Comparison of ENCODE assay signal across 27 mouse cellular contexts in genomic region chr10:128960142-128960541, GRCm38 (mm10). TPM values are rescaled to one million over a fixed set of nuclear protein-coding genes. Genes with fewer than 3 reads are reported as not detected.
A peak's percentile ranks its signal among the peaks of the same experiment; 100 is the strongest.
DNase-seq lines count a peak whose midpoint lies in the region; ATAC-seq and TF ChIP-seq lines count a peak whose summit lies in the region.
"Had no signal": no experiment of that assay in that cellular context is flagged by ENCODE, and none has a peak within 500 bp of the region (broad histone marks: within the 10 kb centered on the region; RNA-seq: fewer than 3 reads in every experiment).

No protein-coding gene starts in this region.

- no peak overlapping the region for H3K27ac ChIP-seq in forebrain, embryonic 11.5 days (ENCODE audit: low read depth, low read length)
- no peak overlapping the region for H3K27ac ChIP-seq in forebrain, embryonic 10.5 days
- H3K27ac ChIP-seq in liver, adult 2 months (replicated peaks; ENCODE audit: insufficient read depth, low read depth, low read length) = peak overlapping the region; percentile 100
- no peak overlapping the region for H3K27ac ChIP-seq in liver, embryonic 11.5 days (ENCODE audit: low read depth, low read length)
- H3K27ac ChIP-seq: embryonic facial prominence, embryonic 10.5 days; forebrain, embryonic 12.5 days; heart, embryonic 10.5 days; hindbrain, embryonic 10.5 days had no signal

- no peak overlapping the region for H3K4me2 ChIP-seq in forebrain, embryonic 11.5 days (ENCODE audit: low read depth, low read length, severe bottlenecking)
- no peak overlapping the region for H3K4me2 ChIP-seq in liver, embryonic 11.5 days
- H3K4me2 ChIP-seq: forebrain, embryonic 12.5 days had no signal

- peak; percentile 25 for DNase-seq in forebrain, embryonic 11.5 days (ENCODE audit: low spot score)
- no peak for DNase-seq in forebrain, embryonic 10.5 days (ENCODE audit: extremely low spot score, low spot score)
- no peak for DNase-seq in liver, adult 2 months (ENCODE audit: extremely low read depth, low read depth, low spot score)
- no peak for DNase-seq in liver, embryonic 11.5 days (ENCODE audit: low spot score)
- DNase-seq in thymus, postnatal 4 days = peak; percentile 38
- DNase-seq in thymus, postnatal 25 days = no peak
- no peak for DNase-seq in layer of hippocampus, adult 18-20 months (ENCODE audit: low spot score in 2 of 2)
- DNase-seq: adrenal gland, adult 8-10 months; adrenal gland, postnatal 36 days; B cell, adult 2 months; cerebellum, adult 2 months; cerebellum, postnatal 10 days; gastrocnemius, postnatal 10 days; heart, adult 18-20 months had no signal

- no peak for ATAC-seq in forebrain, embryonic 11.5 days (replicated peaks; ENCODE audit: low FRiP score)
- ATAC-seq in liver, embryonic 11.5 days (replicated peaks; ENCODE audit: low FRiP score) = no peak
- ATAC-seq: CD4-positive, CD25-positive, alpha-beta regulatory T cell, adult 4 months; forebrain, embryonic 16.5 days had no signal

- no peaks in the 10 kb centered on the region for H3K4me1 ChIP-seq in forebrain, embryonic 11.5 days (replicated peaks; ENCODE audit: control insufficient read depth, insufficient read depth, low read length)
- H3K4me1 ChIP-seq in forebrain, embryonic 10.5 days = no peaks in the 10 kb centered on the region
- peaks cover 29% of the 10 kb centered on the region for H3K4me1 ChIP-seq in liver, adult 2 months (ENCODE audit: control insufficient read depth, insufficient read depth, low read length)
- no peaks in the 10 kb centered on the region for H3K4me1 ChIP-seq in liver, embryonic 11.5 days (replicated peaks; ENCODE audit: control insufficient read depth, insufficient read depth, low read length)
- H3K4me1 ChIP-seq: embryonic facial prominence, embryonic 10.5 days; forebrain, embryonic 12.5 days; heart, embryonic 10.5 days; hindbrain, embryonic 10.5 days had no signal

- no peaks in the 10 kb centered on the region for H3K9me3 ChIP-seq in forebrain, embryonic 11.5 days (ENCODE audit: control insufficient read depth, low read length)
- no peaks in the 10 kb centered on the region for H3K9me3 ChIP-seq in forebrain, embryonic 10.5 days
- no peaks in the 10 kb centered on the region for H3K9me3 ChIP-seq in liver, embryonic 11.5 days (ENCODE audit: control insufficient read depth, low read length)
- H3K9me3 ChIP-seq: embryonic facial prominence, embryonic 10.5 days; forebrain, embryonic 12.5 days; G1E; heart, embryonic 10.5 days; hindbrain, embryonic 10.5 days had no signal

- no peak overlapping the region for H3K9ac ChIP-seq in forebrain, embryonic 11.5 days (ENCODE audit: low read length)
- peak overlapping the region; percentile 99 for H3K9ac ChIP-seq in liver, adult 2 months (ENCODE audit: low read depth, low read length)
- no peak overlapping the region for H3K9ac ChIP-seq in liver, embryonic 11.5 days (ENCODE audit: low read depth, low read length)
- H3K9ac ChIP-seq: forebrain, embryonic 12.5 days had no signal

- no peak for TF ChIP-seq POLR2A in liver, adult 2 months (IDR thresholded peaks at IDR 0.05; ENCODE audit: extremely low read depth, insufficient read depth, low read length)

- no peak for TF ChIP-seq CTCF in liver, adult 2 months (IDR thresholded peaks at IDR 0.05; ENCODE audit: low read depth, low read length)

- no peaks in the 10 kb centered on the region for H3K36me3 ChIP-seq in forebrain, embryonic 11.5 days (ENCODE audit: control insufficient read depth, insufficient read depth, low read length)
- no peaks in the 10 kb centered on the region for H3K36me3 ChIP-seq in forebrain, embryonic 10.5 days (replicated peaks)
- H3K36me3 ChIP-seq in liver, adult 2 months (ENCODE audit: control insufficient read depth, insufficient read depth, low read length) = peaks cover 12% of the 10 kb centered on the region; the same call in 1 of the 2 replicates
- no peaks in the 10 kb centered on the region for H3K36me3 ChIP-seq in liver, embryonic 11.5 days (ENCODE audit: control insufficient read depth, insufficient read depth, low read length)
- H3K36me3 ChIP-seq: embryonic facial prominence, embryonic 10.5 days; forebrain, embryonic 12.5 days; G1E; heart, embryonic 10.5 days; hindbrain, embryonic 10.5 days had no signal

- 85% methylated on average over 4 of the region's 4 CpGs for WGBS in forebrain, embryonic 11.5 days
- WGBS in forebrain, embryonic 10.5 days = 81% methylated on average over 4 of the region's 4 CpGs
- 14% methylated on average over 4 of the region's 4 CpGs for WGBS in liver, adult 2 months
- WGBS in liver, embryonic 11.5 days = 57% methylated on average over 4 of the region's 4 CpGs

- H3K79me2 ChIP-seq in liver, adult 2 months (ENCODE audit: control insufficient read depth, insufficient read depth, low read length) = peaks cover 10% of the 10 kb centered on the region; the same call in 1 of the 2 replicates

- no peaks in the 10 kb centered on the region for H3K27me3 ChIP-seq in forebrain, embryonic 11.5 days (ENCODE audit: control insufficient read depth, insufficient read depth, low read length)
- no peaks in the 10 kb centered on the region for H3K27me3 ChIP-seq in forebrain, embryonic 10.5 days (ENCODE audit: poor library complexity, severe bottlenecking)
- no peaks in the 10 kb centered on the region for H3K27me3 ChIP-seq in liver, adult 2 months (ENCODE audit: control insufficient read depth, insufficient read depth, low read length)
- H3K27me3 ChIP-seq in liver, embryonic 11.5 days (replicated peaks; ENCODE audit: control insufficient read depth, insufficient read depth, low read length) = no peaks in the 10 kb centered on the region
- H3K27me3 ChIP-seq: forebrain, embryonic 12.5 days had no signal

- no peak overlapping the region for H3K4me3 ChIP-seq in forebrain, embryonic 11.5 days (ENCODE audit: low read depth, low read length)
- no peak overlapping the region for H3K4me3 ChIP-seq in forebrain, embryonic 10.5 days
- H3K4me3 ChIP-seq in liver, adult 2 months (ENCODE audit: insufficient read depth, low read depth, low read length) = peak overlapping the region; percentile 90
- no peak overlapping the region for H3K4me3 ChIP-seq in liver, embryonic 11.5 days (ENCODE audit: low read depth, low read length)
- H3K4me3 ChIP-seq: embryonic facial prominence, embryonic 10.5 days; erythroblast, embryonic 14.5 days; forebrain, embryonic 12.5 days; heart, embryonic 10.5 days; hindbrain, embryonic 10.5 days had no signal

RNA-seq across cellular contexts. Expression of gene Mettl7b, which starts 0.6 kb away (rescaled TPM):
- not detected in 2 replicates for polyA plus RNA-seq in forebrain, embryonic 11.5 days (2014; fragmentation: Nextera tagmentation; extraction: Ambion mirVana)
- polyA plus RNA-seq in forebrain, embryonic 10.5 days (2016; fragmentation: Nextera tagmentation; extraction: Ambion mirVana) = not detected in 2 replicates
- total RNA-seq in liver, adult 2 months (2014; rRNA removed) = 639 and 785 TPM in 2 replicates
- polyA plus RNA-seq in liver, adult 2 months (2012; rRNA removed) = 780 and 929 TPM in 2 replicates
- not detected in 2 replicates for polyA plus RNA-seq in liver, embryonic 11.5 days (2014; fragmentation: Nextera tagmentation; extraction: Ambion mirVana)
- not detected for total RNA-seq in layer of hippocampus, adult 18-20 months (2021)
- total RNA-seq: G1E; heart, adult 18-20 months; heart, postnatal 25 days had no signal
- polyA plus RNA-seq: CD4-positive, CD25-positive, alpha-beta regulatory T cell, adult 4 months; cerebellum, adult 2 months; embryonic facial prominence, embryonic 10.5 days; embryonic facial prominence, embryonic 14.5 days; erythroblast, embryonic 14.5 days; forebrain, embryonic 12.5 days; forebrain, embryonic 16.5 days; frontal cortex, adult 2 months; G1E; heart, embryonic 10.5 days; heart, embryonic 14.5 days; hindbrain, embryonic 10.5 days had no signal

RNA-seq across cellular contexts. Expression of gene Itga7, which starts 26.5 kb away (rescaled TPM):
- polyA plus RNA-seq in forebrain, embryonic 11.5 days (2014; fragmentation: Nextera tagmentation; extraction: Ambion mirVana) = 0.65 and 0.69 TPM in 2 replicates
- 0.15 and 0.36 TPM in 2 replicates for polyA plus RNA-seq in forebrain, embryonic 10.5 days (2016; fragmentation: Nextera tagmentation; extraction: Ambion mirVana)
- total RNA-seq in liver, adult 2 months (2014; rRNA removed) = 4.6 and 4.9 TPM in 2 replicates
- polyA plus RNA-seq in liver, adult 2 months (2012; rRNA removed) = 9.5 and 11.0 TPM in 2 replicates
- polyA plus RNA-seq in liver, embryonic 11.5 days (2014; fragmentation: Nextera tagmentation; extraction: Ambion mirVana) = 0.14 and 0.21 TPM in 2 replicates
- total RNA-seq in layer of hippocampus, adult 18-20 months (2021) = 10 to 100 TPM; 29.7 to 30.0 TPM
- polyA plus RNA-seq: erythroblast, embryonic 14.5 days had no signal

RNA-seq across cellular contexts. Expression of gene Olfr9, which starts 29.1 kb away (rescaled TPM):
- not detected in 2 replicates for polyA plus RNA-seq in forebrain, embryonic 11.5 days (2014; fragmentation: Nextera tagmentation; extraction: Ambion mirVana)
- not detected in 2 replicates for polyA plus RNA-seq in forebrain, embryonic 10.5 days (2016; fragmentation: Nextera tagmentation; extraction: Ambion mirVana)
- 0.07 TPM in 1 of 2 replicates, not detected in the other for total RNA-seq in liver, adult 2 months (2014; rRNA removed)
- 0.02 TPM in 1 of 2 replicates, not detected in the other for polyA plus RNA-seq in liver, adult 2 months (2012; rRNA removed)
- polyA plus RNA-seq in liver, embryonic 11.5 days (2014; fragmentation: Nextera tagmentation; extraction: Ambion mirVana) = not detected in 2 replicates
- total RNA-seq in layer of hippocampus, adult 18-20 months (2021) = not detected
- total RNA-seq: adrenal gland, adult 8-10 months; adrenal gland, postnatal 36 days; gastrocnemius, postnatal 10 days; gastrocnemius, postnatal 4 days; heart, adult 18-20 months; heart, postnatal 25 days had no signal
- polyA plus RNA-seq: CD4-positive, CD25-positive, alpha-beta regulatory T cell, adult 4 months; cerebellum, adult 2 months; embryonic facial prominence, embryonic 10.5 days; embryonic facial prominence, embryonic 14.5 days; erythroblast, embryonic 14.5 days; forebrain, embryonic 12.5 days; forebrain, embryonic 16.5 days; frontal cortex, adult 2 months; G1E; heart, embryonic 10.5 days; heart, embryonic 14.5 days; hindbrain, embryonic 10.5 days had no signal

RNA-seq across cellular contexts. Expression of gene Bloc1s1, which starts 36.3 kb away (rescaled TPM):
- polyA plus RNA-seq in forebrain, embryonic 11.5 days (2014; fragmentation: Nextera tagmentation; extraction: Ambion mirVana) = 191 and 202 TPM in 2 replicates
- polyA plus RNA-seq in forebrain, embryonic 10.5 days (2016; fragmentation: Nextera tagmentation; extraction: Ambion mirVana) = 166 and 178 TPM in 2 replicates
- 91.1 and 106 TPM in 2 replicates for total RNA-seq in liver, adult 2 months (2014; rRNA removed)
- polyA plus RNA-seq in liver, adult 2 months (2012; rRNA removed) = 192 and 226 TPM in 2 replicates
- 128 and 140 TPM in 2 replicates for polyA plus RNA-seq in liver, embryonic 11.5 days (2014; fragmentation: Nextera tagmentation; extraction: Ambion mirVana)
- total RNA-seq in layer of hippocampus, adult 18-20 months (2021) = 10 to 100 TPM; 94.9 to 98.7 TPM

RNA-seq across cellular contexts. Expression of gene Rdh5, which starts 37.5 kb away (rescaled TPM):
- 12.3 and 12.6 TPM in 2 replicates for polyA plus RNA-seq in forebrain, embryonic 11.5 days (2014; fragmentation: Nextera tagmentation; extraction: Ambion mirVana)
- polyA plus RNA-seq in forebrain, embryonic 10.5 days (2016; fragmentation: Nextera tagmentation; extraction: Ambion mirVana) = 11.0 and 12.8 TPM in 2 replicates
- total RNA-seq in liver, adult 2 months (2014; rRNA removed) = 30.4 and 33.8 TPM in 2 replicates
- 86.2 and 91.8 TPM in 2 replicates for polyA plus RNA-seq in liver, adult 2 months (2012; rRNA removed)
- 11.1 and 13.1 TPM in 2 replicates for polyA plus RNA-seq in liver, embryonic 11.5 days (2014; fragmentation: Nextera tagmentation; extraction: Ambion mirVana)
- total RNA-seq in layer of hippocampus, adult 18-20 months (2021) = 1 to 10 TPM; 7.1 to 8.1 TPM

Comparison
In these comparisons a context has a peak if more than half of its experiments do, and no peak if none do; other contexts are left out.
1. DNase-seq: peak in forebrain, embryonic 11.5 days (single experiment) and thymus, postnatal 4 days (single experiment); none in forebrain, embryonic 10.5 days (single experiment), liver, adult 2 months (single experiment), liver, embryonic 11.5 days (single experiment), thymus, postnatal 25 days (single experiment) and layer of hippocampus, adult 18-20 months (0 of 2).
2. RNA of gene Mettl7b, which starts 0.6 kb away (polyA plus RNA-seq): 780 to 929 TPM in liver, adult 2 months; not detected in forebrain, embryonic 11.5 days, not detected in forebrain, embryonic 10.5 days and not detected in liver, embryonic 11.5 days; every median in the first group is over 100 times any median in the second.